Mouse (Mus musculus) testis, adult 2 months (tissue): ENCODE results near the gene Dpt.

Experiments
- CTCF ChIP-seq: fragments of 200-500 bp; IDR thresholded peaks from 2 replicates; pipeline ENCODE4 v1.5.1; 2012; ENCODE audit warnings: low read depth, mild to moderate bottlenecking, inconsistent platforms, low read length, moderate library complexity; ENCODE audit not compliant: control insufficient read depth, insufficient read depth, insufficient replicate concordance
- POLR2A ChIP-seq: fragments of 200-500 bp; IDR thresholded peaks from 2 replicates; pipeline ENCODE4 v1.6.1; 2012; ENCODE audit warnings: low read depth, mild to moderate bottlenecking, inconsistent platforms, low read length, moderate library complexity; ENCODE audit not compliant: control insufficient read depth

- TF ChIP-seq CTCF (no peak), POLR2A (no peak)
Observed at GRCm38 (mm10) chr1:164859952-164860351, 63.5 kb downstream of the Dpt start.
